Mouse (Mus musculus): ENCODE measurements around the gene Erbin. TPM values are rescaled to one million over a fixed set of nuclear protein-coding genes. Genes with fewer than 3 reads are reported as not detected.

Erbin gene
- polyA plus RNA-seq, 1 experiment from 2014 or later = 21.8 TPM

GRCm38 (mm10) chr13:103924586-103924985, 4.3 kb upstream of the Erbin start:
- 0 out of 2 replicates have a peak, but pooled peaks cover 7% of the 10 kb centered on the region for H3K27me3 ChIP-seq
- no peak for ATAC-seq (ENCODE audit: low FRiP score, low read depth)
- H3K9me3 ChIP-seq = no peaks in the 10 kb centered on the region
- H3K4me1 ChIP-seq = peaks cover 10% of the 10 kb centered on the region
- H3K27ac ChIP-seq (replicated peaks) = no peak overlapping the region
- no peak overlapping the region for H3K4me2 ChIP-seq (replicated peaks)
- no peak overlapping the region for H3K9ac ChIP-seq (replicated peaks)
- H3K36me3 ChIP-seq = no peaks in the 10 kb centered on the region
- no peak overlapping the region for H3K4me3 ChIP-seq
- 62% methylated on average over 6 of the region's 6 CpGs for WGBS

GRCm38 (mm10) chr13:103923402-103924065, 3.2 kb upstream of the Erbin start:
- Histone ChIP-seq H3K4me3 (no peak overlapping the region), H3K27me3 (0 out of 2 replicates have a peak, but pooled peaks cover 7% of the 10 kb centered on the region), H3K4me2 (replicated peaks) (no peak overlapping the region), H3K36me3 (no peaks in the 10 kb centered on the region), H3K9me3 (no peaks in the 10 kb centered on the region), H3K4me1 (peaks cover 13% of the 10 kb centered on the region), H3K9ac (replicated peaks) (no peak overlapping the region), H3K27ac (replicated peaks) (no peak overlapping the region)
- ATAC-seq (ENCODE audit: low FRiP score, low read depth) = no peak
- 83% methylated on average over 6 of the region's 6 CpGs for WGBS

GRCm38 (mm10) chr13:103921831-103922380, 1.6 kb upstream of the Erbin start:
- Histone ChIP-seq H3K27me3 (0 out of 2 replicates have a peak, but pooled peaks cover 7% of the 10 kb centered on the region), H3K9ac (replicated peaks) (peak overlapping the region; percentile 99), H3K4me3 (peak overlapping the region; percentile 96), H3K27ac (replicated peaks) (peak overlapping the region; percentile 100), H3K9me3 (no peaks in the 10 kb centered on the region), H3K4me2 (replicated peaks) (peak overlapping the region; percentile 84), H3K4me1 (peaks cover 18% of the 10 kb centered on the region), H3K36me3 (no peaks in the 10 kb centered on the region)
- WGBS = 15% methylated on average over 11 of the region's 11 CpGs
- peak; percentile 21; the same call in 1 of the 2 replicates for ATAC-seq (ENCODE audit: low FRiP score, low read depth)

- Histone ChIP-seq H3K27ac (replicated peaks) (peak overlapping the region; percentile 100), H3K9me3 (no peaks in the 10 kb centered on the region), H3K4me3 (peak overlapping the region; percentile 96), H3K36me3 (no peaks in the 10 kb centered on the region), H3K27me3 (0 out of 2 replicates have a peak, but pooled peaks cover 7% of the 10 kb centered on the region), H3K9ac (replicated peaks) (peak overlapping the region; percentile 99), H3K4me2 (replicated peaks) (peak overlapping the region; percentile 84), H3K4me1 (peaks cover 22% of the 10 kb centered on the region)
- peak; percentile 90 for ATAC-seq (ENCODE audit: low FRiP score, low read depth)
- 0% methylated on average over 72 of the region's 125 CpGs for WGBS
Measured at GRCm38 (mm10) chr13:103920933-103921830, 868 bp upstream of the Erbin start.

DNA sequence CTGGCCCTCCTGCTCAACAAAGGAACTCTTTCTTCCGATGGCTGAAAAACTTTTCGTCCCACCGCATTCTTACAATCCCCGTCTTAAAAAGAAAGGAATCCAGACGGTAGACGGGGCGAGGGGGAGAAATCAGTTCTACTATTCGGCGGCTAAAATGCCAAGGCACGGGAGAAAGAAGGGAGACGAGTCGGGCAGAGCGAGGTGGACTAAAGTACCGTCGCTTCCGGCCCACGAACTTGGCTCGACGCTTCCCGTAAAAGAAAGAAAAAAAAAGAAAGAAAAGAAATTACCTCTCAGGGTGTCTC, 406 bp downstream of the Erbin start:
- Histone ChIP-seq H3K27ac (replicated peaks) (peak overlapping the region; percentile 100), H3K9ac (replicated peaks) (peak overlapping the region; percentile 99), H3K4me1 (peaks cover 22% of the 10 kb centered on the region), H3K4me2 (replicated peaks) (peak overlapping the region; percentile 84), H3K4me3 (peak overlapping the region; percentile 96), H3K27me3 (0 out of 2 replicates have a peak, but pooled peaks cover 7% of the 10 kb centered on the region), H3K9me3 (no peaks in the 10 kb centered on the region), H3K36me3 (no peaks in the 10 kb centered on the region)
- WGBS = under 1% methylated on average over 20 of the region's 20 CpGs
- no peak for ATAC-seq (ENCODE audit: low FRiP score, low read depth)

- no peaks in the 10 kb centered on the region for H3K36me3 ChIP-seq
- peak overlapping the region; percentile 96 for H3K4me3 ChIP-seq
- under 1% methylated on average over 32 of the region's 32 CpGs for WGBS
- ATAC-seq (ENCODE audit: low FRiP score, low read depth) = no peak
- no peaks in the 10 kb centered on the region for H3K9me3 ChIP-seq
- peak overlapping the region; percentile 84 for H3K4me2 ChIP-seq (replicated peaks)
- peaks cover 22% of the 10 kb centered on the region for H3K4me1 ChIP-seq
- peak overlapping the region; percentile 100 for H3K27ac ChIP-seq (replicated peaks)
- peak overlapping the region; percentile 99 for H3K9ac ChIP-seq (replicated peaks)
- 0 out of 2 replicates have a peak, but pooled peaks cover 7% of the 10 kb centered on the region for H3K27me3 ChIP-seq
Measured at GRCm38 (mm10) chr13:103919234-103919955, 919 bp downstream of the Erbin start.

GRCm38 (mm10) chr13:103918432-103918831, 1.9 kb downstream of the Erbin start:
- Histone ChIP-seq H3K9ac (replicated peaks) (peak overlapping the region; percentile 99), H3K36me3 (no peaks in the 10 kb centered on the region), H3K9me3 (no peaks in the 10 kb centered on the region), H3K27me3 (0 out of 2 replicates have a peak, but pooled peaks cover 3% of the 10 kb centered on the region), H3K4me2 (replicated peaks) (peak overlapping the region; percentile 84), H3K27ac (replicated peaks) (no peak overlapping the region), H3K4me1 (peaks cover 22% of the 10 kb centered on the region), H3K4me3 (peak overlapping the region; percentile 96)
- WGBS = 25% methylated on average over 3 of the region's 3 CpGs
- ATAC-seq (ENCODE audit: low FRiP score, low read depth) = no peak

- Histone ChIP-seq H3K4me3 (no peak overlapping the region), H3K4me1 (peaks cover 11% of the 10 kb centered on the region), H3K4me2 (replicated peaks) (no peak overlapping the region), H3K27me3 (no peaks in the 10 kb centered on the region), H3K27ac (replicated peaks) (no peak overlapping the region), H3K9ac (replicated peaks) (no peak overlapping the region), H3K9me3 (no peaks in the 10 kb centered on the region), H3K36me3 (no peaks in the 10 kb centered on the region)
- no peak for ATAC-seq (ENCODE audit: low FRiP score, low read depth)
- 88% methylated on average over 4 of the region's 4 CpGs for WGBS
Measured at GRCm38 (mm10) chr13:103914114-103914736, 6.1 kb downstream of the Erbin start.

DNA sequence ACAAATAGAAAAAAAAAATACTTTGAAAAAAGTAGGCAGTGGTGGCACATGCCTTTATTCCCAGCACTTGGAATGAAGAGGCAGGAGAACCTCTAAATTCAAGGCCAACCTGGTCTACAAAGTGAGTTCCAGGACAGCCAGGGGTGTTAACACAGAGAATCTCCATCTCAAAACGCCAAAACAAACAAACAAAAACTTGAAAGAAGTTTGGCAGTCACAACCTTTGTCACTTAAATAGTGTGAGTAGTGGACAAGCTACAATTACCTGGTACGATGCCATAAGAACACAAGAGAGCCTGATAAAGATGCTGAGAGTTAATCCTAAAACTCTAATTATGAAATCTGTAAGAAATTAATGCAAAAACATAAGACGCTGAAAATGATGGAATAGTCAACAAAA, 8.0 kb downstream of the Erbin start:
- Histone ChIP-seq H3K9ac (replicated peaks) (no peak overlapping the region), H3K36me3 (no peaks in the 10 kb centered on the region), H3K4me3 (no peak overlapping the region), H3K27ac (replicated peaks) (no peak overlapping the region), H3K4me1 (peaks cover 3% of the 10 kb centered on the region), H3K9me3 (no peaks in the 10 kb centered on the region), H3K27me3 (no peaks in the 10 kb centered on the region), H3K4me2 (replicated peaks) (no peak overlapping the region)
- no peak for ATAC-seq (ENCODE audit: low FRiP score, low read depth)
- 83% methylated on average over 3 of the region's 3 CpGs for WGBS

GRCm38 (mm10) chr13:103910598-103910997, 9.7 kb downstream of the Erbin start:
- Histone ChIP-seq H3K4me3 (no peak overlapping the region), H3K9ac (replicated peaks) (no peak overlapping the region), H3K27me3 (no peaks in the 10 kb centered on the region), H3K4me2 (replicated peaks) (no peak overlapping the region), H3K4me1 (no peaks in the 10 kb centered on the region), H3K9me3 (no peaks in the 10 kb centered on the region), H3K27ac (replicated peaks) (no peak overlapping the region), H3K36me3 (no peaks in the 10 kb centered on the region)
- 100% methylated on average over 1 of the region's 1 CpGs for WGBS
- no peak for ATAC-seq (ENCODE audit: low FRiP score, low read depth)

GRCm38 (mm10) chr13:103909894-103910293, 10.4 kb downstream of the Erbin start:
- Histone ChIP-seq H3K27me3 (no peaks in the 10 kb centered on the region), H3K27ac (replicated peaks) (no peak overlapping the region), H3K4me1 (no peaks in the 10 kb centered on the region), H3K4me3 (no peak overlapping the region), H3K36me3 (no peaks in the 10 kb centered on the region), H3K9me3 (no peaks in the 10 kb centered on the region), H3K9ac (replicated peaks) (no peak overlapping the region), H3K4me2 (replicated peaks) (no peak overlapping the region)
- ATAC-seq (ENCODE audit: low FRiP score, low read depth) = no peak
- 80% methylated on average over 3 of the region's 3 CpGs for WGBS
